In the genomic region with DNA sequence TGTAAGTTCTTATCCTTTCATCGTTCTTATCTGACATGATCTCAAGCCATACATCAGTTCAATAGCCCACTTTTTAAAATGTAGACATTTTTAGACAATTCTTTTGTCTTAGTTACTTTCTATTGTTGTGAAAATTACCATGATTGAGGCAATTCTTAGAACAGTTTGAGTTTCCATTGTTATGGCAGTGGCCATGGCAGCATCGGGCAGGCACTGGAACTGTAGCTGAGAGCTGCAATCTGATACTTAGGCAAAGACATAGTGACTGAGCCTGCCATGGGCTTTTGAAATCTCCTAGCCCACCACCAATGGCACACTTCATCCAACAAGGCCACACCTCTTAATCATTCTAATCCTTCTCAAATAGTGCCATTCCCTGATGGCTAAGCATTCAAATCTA, we compare ENCODE assay signal across 20 mouse cellular contexts.
"Had no signal": no experiment of that assay in that cellular context is flagged by ENCODE, and none has a peak within 500 bp of the region (broad histone marks: within the 10 kb centered on the region; RNA-seq: fewer than 3 reads in every experiment).

No protein-coding gene starts in this region.

- ATAC-seq: liver, postnatal 0 days; lung, postnatal 0 days; midbrain, embryonic 13.5 days; midbrain, embryonic 15.5 days had no signal

- H3K27me3 ChIP-seq: lung, embryonic 15.5 days; megakaryocyte, embryonic 14.5 days; midbrain, embryonic 13.5 days; midbrain, embryonic 15.5 days; neural tube, embryonic 13.5 days; neural tube, embryonic 15.5 days; stomach, embryonic 15.5 days had no signal

- H3K4me1 ChIP-seq: lung, embryonic 15.5 days; midbrain, embryonic 13.5 days; midbrain, embryonic 15.5 days; neural tube, embryonic 13.5 days; neural tube, embryonic 15.5 days; stomach, embryonic 15.5 days had no signal

- H3K36me3 ChIP-seq: lung, embryonic 15.5 days had no signal

- H3K9me3 ChIP-seq: lung, embryonic 15.5 days; midbrain, embryonic 15.5 days; neural tube, embryonic 13.5 days; neural tube, embryonic 15.5 days; stomach, embryonic 15.5 days had no signal

- H3K4me3 ChIP-seq: lung, embryonic 15.5 days; megakaryocyte, embryonic 14.5 days; midbrain, embryonic 13.5 days; midbrain, embryonic 15.5 days; myocyte; neural tube, embryonic 13.5 days; neural tube, embryonic 15.5 days; stomach, embryonic 15.5 days had no signal

- H3K27ac ChIP-seq: lung, embryonic 15.5 days; macrophage; midbrain, embryonic 13.5 days; midbrain, embryonic 15.5 days; neural tube, embryonic 13.5 days; neural tube, embryonic 15.5 days; stomach, embryonic 15.5 days; stomach, postnatal 0 days had no signal

- H3K4me2 ChIP-seq: lung, embryonic 15.5 days; midbrain, embryonic 11.5 days; midbrain, embryonic 13.5 days; midbrain, embryonic 15.5 days; neural tube, embryonic 13.5 days; neural tube, embryonic 15.5 days; stomach, embryonic 15.5 days had no signal

- H3K9ac ChIP-seq: liver, postnatal 0 days; lung, embryonic 15.5 days; midbrain, embryonic 13.5 days; midbrain, embryonic 15.5 days; neural tube, embryonic 13.5 days; neural tube, embryonic 15.5 days; stomach, embryonic 15.5 days had no signal

- DNase-seq: liver, postnatal 0 days; lung, adult 2 months; lung, postnatal 14 days; lung, postnatal 36 days; right cerebral cortex, postnatal 14 days; thymus, adult 2 months; thymus, postnatal 25 days; thymus, postnatal 4 days had no signal
